Mouse (Mus musculus): ENCODE measurements around the gene Sgce.
"Not testable (repeated sequence)": the region's sequence is repeated elsewhere in the genome, so short reads cannot be mapped to it uniquely, and the experiment has no call there.

GRCm38 (mm10) chr6:4653741-4654140 lies 93.3 kb downstream of the Sgce start:
- not testable (repeated sequence) for TF ChIP-seq POLR2A (IDR thresholded peaks at IDR 0.05; ENCODE audit: control insufficient read depth in 1 of 2, insufficient read depth in 1 of 2, low read depth in 1 of 2, low read length in 2 of 2, poor library complexity in 1 of 2); ZMIZ1 (IDR thresholded peaks at IDR 0.05; ENCODE audit: low read depth, low read length); MAZ (IDR thresholded peaks at IDR 0.05; ENCODE audit: low read depth, low read length); ZC3H11A (IDR thresholded peaks at IDR 0.05; ENCODE audit: low read depth, low read length)

Data from MEL (cell line).